Mouse (Mus musculus): ENCODE data around the gene Cir1.

The Cir1 gene

DNA sequence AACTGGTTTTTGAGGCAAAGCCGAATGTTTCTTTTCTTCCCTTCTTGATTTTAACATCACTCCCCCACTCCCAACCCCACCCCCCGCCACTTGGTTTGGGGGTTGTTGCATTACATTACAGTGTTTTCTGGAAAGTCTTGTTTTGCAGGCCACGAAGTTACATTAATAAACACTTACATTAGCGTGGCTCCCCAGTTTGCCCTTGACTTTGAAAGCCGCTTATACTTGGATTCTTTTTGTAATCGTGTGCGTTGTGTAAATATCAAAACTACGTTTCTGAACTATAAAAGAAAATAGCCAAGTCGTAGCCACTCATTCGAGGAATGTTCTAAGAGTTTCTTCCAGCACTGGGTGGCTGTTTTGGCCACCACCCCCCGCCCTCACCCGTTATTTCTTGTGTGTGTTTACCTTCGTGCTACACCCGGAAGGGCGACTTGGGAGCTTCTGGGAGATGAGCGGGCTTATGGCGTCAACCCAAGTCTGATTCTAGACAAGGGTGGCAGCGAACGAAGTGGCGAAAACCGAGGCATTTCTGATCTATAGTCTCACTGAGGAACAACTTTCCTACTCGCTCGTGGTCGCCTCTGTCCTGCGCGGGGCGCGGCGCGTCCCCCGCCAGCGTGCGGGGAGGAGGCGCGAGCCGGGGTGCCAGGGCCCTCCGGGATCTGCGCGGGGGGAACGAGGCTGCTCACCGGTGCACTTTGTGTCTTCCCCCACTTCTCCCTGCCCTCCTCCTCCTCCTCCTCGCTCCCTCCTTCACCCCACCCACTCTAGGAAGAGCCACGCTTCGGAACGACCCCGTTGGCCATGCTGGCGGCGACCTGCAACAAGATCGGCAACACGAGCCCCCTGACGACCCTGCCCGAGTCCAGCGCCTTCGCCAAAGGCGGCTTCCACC is 39.9 kb downstream of the Cir1 start:
- DNase-seq (ENCODE audit: low read depth): no peak

DNA sequence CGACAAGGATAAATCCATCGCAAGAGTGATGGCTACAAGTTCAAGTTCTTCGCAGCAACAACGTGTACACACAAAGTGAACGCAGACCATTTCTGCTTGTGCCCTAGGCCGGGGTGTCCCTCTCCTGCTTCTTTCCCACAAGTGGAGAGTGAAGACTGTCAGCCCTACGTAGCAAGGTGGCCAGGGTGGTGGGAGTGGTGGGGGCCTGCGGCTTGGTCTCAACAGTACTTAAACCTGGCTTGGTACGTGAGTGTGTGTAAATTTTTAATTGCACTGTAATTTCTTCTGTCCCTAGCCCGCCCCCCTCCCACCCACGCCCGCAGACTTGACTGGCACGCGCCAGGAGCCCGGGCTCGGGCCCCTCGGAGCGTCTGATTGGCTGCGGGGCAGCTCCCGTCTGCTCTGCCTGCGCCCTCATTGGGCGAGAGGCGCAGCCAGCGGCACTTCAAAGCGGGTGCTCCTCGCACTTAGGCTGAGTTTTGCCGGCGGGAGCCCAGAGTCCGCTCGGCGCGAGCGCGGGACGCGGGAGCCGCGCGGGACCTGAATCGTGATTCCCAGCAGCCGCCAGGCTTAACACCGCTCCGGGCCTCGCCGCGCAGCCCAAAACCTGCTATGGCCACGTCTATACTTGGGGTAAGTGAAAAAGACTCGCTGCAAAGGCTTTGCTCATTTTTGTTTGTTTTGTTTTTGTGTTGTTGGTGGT is 40.9 kb downstream of the Cir1 start, which contains the start of gene Sp9:
Sp9 (plus strand) TSS at position 467 of the 703 bp plus-strand sequence.
- DNase-seq (ENCODE audit: low read depth): no peak

DNA sequence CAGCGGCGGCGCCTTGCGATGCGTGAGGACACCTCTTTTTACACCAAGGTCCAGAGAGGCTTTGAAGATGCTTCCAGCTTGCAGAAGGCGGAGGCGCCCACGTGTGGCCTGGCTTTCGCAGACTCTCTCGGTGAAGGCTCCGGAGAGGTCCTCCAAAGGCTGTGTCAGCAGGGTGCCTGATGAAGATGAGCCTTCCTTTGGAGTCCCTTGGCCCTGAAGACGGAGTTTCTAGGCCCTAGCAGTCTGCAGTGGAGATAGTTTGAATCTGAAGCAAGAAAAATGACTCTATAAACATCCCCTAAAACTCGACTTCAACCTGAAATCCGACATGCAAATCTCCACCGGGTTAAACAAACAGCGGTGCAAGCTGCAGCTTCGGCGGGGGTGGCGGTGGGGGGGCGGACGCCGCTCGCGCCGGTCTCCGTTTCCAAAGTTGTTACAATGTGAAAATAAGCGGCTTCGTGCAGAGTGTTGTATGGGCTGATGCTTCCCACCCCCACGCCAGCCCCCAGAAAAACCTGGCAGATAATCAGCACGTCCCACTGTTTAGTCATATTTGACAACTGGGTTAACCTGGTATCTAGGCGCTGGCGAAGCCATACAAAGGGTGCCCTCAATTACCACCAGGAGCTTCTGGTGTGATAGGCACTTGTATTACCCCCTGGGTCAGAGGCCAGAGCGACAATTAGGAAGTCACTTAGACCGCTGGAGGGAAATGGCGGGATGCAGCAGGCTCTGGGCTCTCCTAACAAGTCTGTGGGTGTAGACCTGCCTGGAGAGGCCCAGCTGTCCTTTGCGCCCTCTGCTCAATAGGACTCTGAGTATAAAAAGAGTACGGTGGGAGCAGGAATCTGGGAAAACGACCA is 41.7 kb downstream of the Cir1 start:
- no peak for DNase-seq (ENCODE audit: low read depth)

DNA sequence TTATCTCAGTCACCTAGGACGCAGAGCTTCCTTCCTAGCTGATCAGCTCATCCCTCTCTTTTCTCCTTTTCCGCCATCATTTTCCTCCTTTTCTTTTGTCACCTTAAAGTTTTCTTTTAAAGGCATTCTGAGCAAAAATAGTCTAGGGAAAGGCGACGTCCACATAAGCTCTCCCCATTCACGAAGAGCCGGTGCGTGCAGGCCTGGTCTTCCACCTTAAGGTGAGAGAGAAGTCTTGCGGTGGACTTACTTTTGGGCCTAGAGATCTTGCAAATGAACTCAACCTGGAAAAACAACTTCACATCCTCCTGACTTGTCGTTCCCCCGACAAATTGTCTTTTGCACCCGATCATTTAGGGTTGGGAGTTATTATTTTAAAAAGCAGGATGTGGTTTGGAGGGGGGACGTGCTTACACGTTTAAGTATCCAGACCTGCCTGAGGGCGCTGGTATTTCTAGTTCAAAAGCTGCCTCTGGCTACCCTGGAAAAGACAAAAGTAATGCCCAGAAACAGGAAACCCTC is 42.4 kb downstream of the Cir1 start:
- no peak for DNase-seq (ENCODE audit: low read depth)

DNA sequence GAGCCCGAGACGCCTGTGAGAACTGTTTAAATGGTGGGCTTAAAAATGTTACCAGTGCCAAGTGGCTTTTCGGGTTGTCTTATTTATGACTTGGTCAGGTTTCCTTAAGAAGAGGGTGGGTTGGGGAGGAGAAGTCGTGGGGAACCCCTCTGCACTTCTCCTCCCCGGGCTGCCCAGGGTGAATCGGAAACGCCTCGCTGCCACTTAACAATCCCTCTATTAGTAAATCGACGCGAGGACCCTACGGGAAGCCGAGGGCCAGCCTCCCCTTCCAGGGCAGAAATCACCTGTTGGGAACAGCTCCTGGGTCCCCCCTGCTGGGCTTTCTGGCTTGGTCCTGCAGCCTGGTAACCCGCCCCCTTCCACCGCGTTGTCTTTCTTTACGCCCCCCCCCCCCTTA is 42.8 kb downstream of the Cir1 start:
- no peak for DNase-seq (ENCODE audit: low read depth)

DNA sequence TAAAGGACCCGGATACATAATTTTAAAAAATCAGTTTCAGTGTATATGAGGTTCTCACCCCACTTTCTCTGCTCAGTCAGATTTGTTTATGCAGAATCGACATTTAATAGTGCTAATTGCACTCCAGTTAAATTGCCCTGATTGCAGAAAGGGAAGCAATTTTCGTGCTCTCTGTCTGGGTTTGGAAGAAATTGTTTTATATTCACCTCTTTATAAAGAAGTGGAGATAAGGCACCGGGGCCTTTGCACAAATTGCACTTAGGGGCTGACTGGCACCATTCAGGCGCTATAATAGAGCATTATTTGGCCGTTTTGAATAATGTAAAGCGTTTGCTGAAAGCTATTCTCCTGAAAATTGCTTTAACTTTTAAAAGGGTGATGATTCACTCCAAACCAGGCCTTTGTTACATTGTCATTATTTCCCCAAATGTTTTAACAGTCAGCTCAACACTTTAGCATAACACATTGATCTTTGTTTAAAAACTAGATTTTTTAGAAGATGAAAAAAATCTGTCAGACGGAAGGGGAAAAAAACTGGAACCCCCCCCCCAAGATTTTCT is 43.6 kb downstream of the Cir1 start:
- DNase-seq (ENCODE audit: low read depth): no peak

DNA sequence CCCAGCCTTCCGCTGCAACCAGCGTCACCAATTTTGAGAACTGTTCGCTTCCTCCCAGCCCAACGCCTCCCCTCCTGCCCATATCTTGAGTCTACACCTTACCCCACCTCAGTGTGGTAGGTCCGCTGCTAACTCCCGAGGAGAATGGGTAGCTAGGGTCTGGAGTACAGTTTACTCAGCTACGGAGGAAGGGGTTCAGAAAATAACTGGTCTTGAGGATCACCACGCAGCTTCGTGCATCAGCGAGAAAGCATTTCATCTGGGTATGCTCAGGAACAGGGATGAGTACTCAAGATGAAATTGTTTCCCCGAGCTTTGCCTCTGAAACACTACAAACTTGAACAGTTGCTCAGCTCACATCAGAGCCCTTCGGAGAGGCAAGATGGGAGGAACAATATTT is 44.2 kb downstream of the Cir1 start:
- no peak for DNase-seq (ENCODE audit: low read depth)

DNA sequence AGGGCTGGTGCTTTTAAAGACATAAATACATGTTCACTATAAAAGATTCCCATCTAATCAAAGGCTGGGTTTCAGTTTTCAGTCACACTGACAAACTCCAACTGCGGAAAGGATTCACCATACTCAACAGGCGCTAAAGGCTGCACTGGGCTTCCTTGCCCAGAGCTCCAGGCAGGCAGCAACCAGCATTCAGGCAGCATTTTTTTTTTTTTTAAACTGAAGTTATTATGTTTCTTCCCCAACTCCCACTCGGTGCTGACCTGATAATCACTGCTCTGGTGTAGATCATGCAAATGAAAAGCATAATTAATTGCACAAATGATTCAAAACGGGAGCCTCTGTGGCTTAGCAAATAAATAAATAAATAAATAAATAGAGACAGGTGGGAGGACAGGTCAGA is 44.7 kb downstream of the Cir1 start:
- DNase-seq (ENCODE audit: low read depth): no peak

DNA sequence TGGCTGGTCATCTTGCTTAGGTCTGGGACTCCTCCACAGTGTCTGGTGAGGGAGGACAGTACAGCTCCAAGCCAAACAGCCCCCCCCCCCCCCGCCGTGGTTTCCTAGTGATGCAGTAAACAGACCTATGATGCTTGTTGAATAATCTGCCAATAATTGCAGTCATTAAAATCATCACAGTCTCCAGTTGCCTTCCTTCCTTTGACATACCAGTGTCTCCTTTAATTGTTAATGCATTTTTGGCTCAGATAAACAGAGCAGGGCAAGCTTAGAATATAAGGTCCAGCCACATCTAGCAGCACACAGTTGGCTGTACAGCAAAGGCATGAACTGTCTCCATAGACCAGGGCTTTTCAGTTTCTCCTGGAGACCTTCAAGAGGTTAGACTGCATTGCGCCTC is 45.3 kb downstream of the Cir1 start:
- DNase-seq (ENCODE audit: low read depth): no peak

DNA sequence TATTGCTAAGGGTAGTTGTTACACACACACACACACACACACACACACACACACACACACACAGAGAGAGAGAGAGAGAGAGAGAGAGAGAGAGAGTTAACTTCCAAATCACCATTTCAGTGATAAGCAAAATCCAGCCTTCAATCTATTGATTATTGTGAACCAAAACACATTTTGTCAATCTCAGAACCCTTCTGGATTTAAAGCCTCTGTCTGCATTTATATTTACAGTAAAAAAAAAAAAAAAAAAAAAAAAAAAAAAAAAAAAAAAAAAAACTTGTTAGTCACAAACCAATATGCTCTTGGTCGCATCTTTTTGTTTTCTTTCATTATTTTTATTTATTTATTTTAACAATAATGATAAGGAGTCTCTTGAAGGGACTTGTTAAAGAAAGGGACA is 45.9 kb downstream of the Cir1 start:
- no peak for DNase-seq (ENCODE audit: low read depth)

DNA sequence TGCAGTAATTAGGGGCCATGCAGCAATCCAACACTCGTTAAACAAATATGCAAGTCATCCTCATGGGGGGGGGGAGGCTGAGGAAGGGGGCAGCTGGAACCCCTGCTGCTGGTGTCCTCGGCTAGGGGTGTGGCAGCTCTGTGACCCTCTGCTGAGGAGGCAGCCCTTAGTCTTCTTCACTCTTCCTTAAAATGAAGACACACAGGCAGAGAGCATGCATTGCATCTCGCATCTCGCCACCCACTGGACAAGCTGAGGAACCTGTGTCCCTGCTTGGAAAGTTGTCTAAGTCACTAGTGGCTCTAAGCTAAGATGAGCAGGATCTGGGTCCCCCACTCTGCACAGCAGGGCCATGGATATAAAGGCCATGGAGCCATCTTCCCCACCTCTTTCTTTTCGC is 46.5 kb downstream of the Cir1 start:
- peak; percentile 50 for DNase-seq (ENCODE audit: low read depth)

DNA sequence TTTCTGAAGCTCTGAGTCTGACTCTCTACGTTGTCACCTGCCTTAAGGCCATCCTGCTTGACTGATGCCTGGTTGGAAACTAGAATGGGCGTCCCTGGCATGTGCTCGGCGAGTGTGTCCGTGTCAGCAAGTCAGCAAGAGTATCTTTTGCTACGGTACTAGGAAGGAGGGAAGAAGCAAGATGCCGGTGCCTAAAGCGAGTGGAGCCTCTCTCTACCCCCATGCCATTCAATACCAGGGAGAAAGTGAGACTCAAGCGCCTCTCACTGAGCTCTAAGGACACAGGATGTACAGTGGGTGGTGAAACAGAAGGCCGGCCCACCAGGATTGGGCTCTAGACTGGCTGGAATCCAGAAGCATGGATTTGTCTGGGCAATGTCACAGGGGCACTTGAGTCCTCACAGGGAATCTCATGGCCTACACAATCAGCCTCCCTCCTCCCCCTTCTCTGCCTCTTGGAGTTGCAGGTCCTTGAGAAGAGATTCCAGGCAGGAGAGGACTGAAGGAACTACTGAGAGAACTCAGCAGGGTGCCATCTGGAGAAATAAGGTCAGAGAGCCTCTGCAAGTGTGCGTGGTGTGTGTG is 47.8 kb downstream of the Cir1 start:
- no peak for DNase-seq (ENCODE audit: low read depth)

DNA sequence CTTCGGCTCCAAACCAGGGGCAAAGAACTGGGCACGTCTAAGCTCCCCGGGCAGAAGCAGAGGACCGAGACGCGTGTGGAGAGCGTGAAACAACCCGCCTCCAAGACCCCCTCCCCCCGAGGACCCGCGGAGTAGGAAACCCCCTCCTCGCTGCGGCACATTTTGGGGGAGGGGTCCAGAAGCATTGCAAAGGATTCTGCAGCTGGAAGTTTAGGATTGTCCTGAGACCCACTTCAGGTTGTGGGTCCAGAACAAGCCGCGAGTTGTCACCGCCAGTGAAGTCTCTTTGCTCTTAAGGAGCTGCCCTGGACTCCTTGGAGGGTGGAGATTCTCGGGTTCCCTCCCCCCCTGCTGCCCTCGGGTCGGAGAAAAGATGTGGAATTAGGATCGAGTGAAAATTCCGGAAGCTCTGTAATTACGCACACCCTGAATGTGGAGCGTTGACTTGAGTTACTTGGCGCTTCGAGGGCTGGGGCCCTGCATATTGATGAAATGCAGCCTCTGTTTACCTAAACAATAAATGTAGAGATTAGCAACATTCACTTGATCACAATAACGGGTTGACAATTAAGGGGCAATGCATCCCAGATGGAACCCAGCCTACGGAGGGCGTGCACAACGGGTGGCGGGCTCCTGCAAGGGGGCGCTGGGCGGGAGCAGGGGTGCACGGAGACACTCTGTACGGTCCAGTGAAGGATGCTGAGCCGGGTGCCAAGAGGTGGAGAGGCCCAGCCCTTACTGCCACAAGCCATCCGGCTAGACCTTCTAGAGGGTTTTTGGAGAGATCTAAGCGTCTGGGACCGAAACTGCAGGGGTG is 48.5 kb downstream of the Cir1 start:
- DNase-seq (ENCODE audit: low read depth): no peak

DNA sequence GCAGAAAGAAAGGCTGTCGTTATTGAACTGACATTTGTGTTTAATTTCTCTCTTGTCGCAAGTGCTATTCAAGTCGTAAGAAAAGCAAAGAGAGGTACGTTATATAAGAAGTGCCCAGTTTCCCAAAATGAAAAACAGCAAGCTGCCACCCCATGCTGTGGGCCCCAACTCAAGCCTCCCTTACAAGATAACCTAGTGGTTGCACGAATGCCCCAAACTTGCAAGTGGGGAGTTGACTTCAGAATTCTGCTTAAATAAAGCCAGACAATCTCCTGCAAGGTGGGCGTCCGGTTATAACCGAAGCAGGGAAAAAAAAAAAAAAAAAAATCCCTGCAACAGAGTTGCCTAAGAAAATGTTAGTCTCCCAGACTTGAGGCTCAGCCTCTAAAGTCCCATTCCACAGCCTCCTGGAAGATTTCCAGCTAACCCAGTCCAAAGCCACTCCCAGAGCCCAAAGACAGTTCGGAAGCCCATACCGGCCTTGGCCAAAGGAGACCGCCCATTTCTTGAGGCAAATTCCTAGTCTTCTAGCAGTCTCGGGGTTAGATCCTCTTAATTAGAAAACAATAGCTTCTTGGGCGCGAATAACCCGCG is 49.2 kb downstream of the Cir1 start:
- no peak for DNase-seq (ENCODE audit: low read depth)

DNA sequence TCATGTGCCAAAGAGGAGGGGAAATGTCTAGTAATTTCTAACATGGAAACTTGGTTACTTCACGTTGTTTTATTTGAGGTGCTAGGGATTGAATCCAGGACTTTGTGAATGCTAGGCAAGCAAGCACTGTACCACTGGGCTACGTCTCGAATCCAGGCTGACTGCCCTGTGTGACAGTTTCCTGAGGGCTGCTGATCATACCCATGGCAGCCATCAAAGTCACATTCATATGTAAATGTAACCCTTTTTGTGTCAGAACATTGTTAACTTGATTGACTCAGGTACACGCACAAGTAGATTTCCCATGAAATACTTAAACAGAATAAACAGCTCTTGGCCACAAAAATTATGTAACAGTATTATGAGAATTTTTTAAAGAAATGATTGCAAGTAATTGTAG is 63.8 kb downstream of the Cir1 start:
- DNase-seq (ENCODE audit: low read depth): no peak

DNA sequence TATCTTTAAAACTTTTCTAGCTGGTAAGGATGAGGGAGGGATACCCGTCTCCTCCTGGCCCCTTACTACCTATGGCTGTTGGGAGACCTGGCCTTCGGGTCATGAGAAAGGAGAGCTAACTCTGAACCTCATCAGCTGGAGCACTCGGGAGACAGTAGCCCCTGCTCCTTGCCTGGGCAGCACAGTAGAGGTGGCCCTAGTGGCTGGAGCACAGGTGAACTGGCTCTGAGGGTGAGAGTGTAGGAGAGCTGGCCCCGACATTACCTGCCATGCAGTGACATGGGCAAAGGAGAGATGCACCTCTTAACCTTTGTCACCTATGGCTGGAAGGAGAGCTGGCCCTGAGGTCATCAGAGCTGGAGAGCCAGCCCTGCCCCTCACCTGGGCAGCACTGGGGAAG is 71.2 kb downstream of the Cir1 start:
- no peak for DNase-seq (ENCODE audit: low read depth)

All from 416B (cell line).